Mouse (Mus musculus): ENCODE measurements around the gene Mtus2.
"Not testable (repeated sequence)": the region's sequence is repeated elsewhere in the genome, so short reads cannot be mapped to it uniquely, and the experiment has no call there.

The Mtus2 gene

GRCm38 (mm10) chr5:148152600-148153402, 195.7 kb downstream of the Mtus2 start:
- in situ Hi-C loops (cut with MboI; ENCODE audit: low pct_unique_long_range_greater_than_20kb in 1 of 2, low sequenced_read_pairs in 2 of 2, unreplicated experiment in 1 of 2) = no loop called here

GRCm38 (mm10) chr5:148153403-148153713, 196.2 kb downstream of the Mtus2 start:
- in situ Hi-C loops (cut with MboI; ENCODE audit: low pct_unique_long_range_greater_than_20kb in 1 of 2, low sequenced_read_pairs in 2 of 2, unreplicated experiment in 1 of 2) = no loop called here

- in situ Hi-C loops (cut with MboI; ENCODE audit: low pct_unique_long_range_greater_than_20kb in 1 of 2, low sequenced_read_pairs in 2 of 2, unreplicated experiment in 1 of 2) = no loop called here
Observed at GRCm38 (mm10) chr5:148154727-148155126, 197.6 kb downstream of the Mtus2 start.

- in situ Hi-C loops (cut with MboI; ENCODE audit: low pct_unique_long_range_greater_than_20kb in 1 of 2, low sequenced_read_pairs in 2 of 2, unreplicated experiment in 1 of 2) = no loop called here
Observed at GRCm38 (mm10) chr5:148159328-148159727, 202.2 kb downstream of the Mtus2 start.

GRCm38 (mm10) chr5:148160529-148161154, 203.5 kb downstream of the Mtus2 start:
- in situ Hi-C loops (cut with MboI; ENCODE audit: low pct_unique_long_range_greater_than_20kb in 1 of 2, low sequenced_read_pairs in 2 of 2, unreplicated experiment in 1 of 2) = no loop called here

- in situ Hi-C loops (cut with MboI; ENCODE audit: low pct_unique_long_range_greater_than_20kb in 1 of 2, low sequenced_read_pairs in 2 of 2, unreplicated experiment in 1 of 2) = no loop called here
Observed at GRCm38 (mm10) chr5:148165111-148165510, 208.0 kb downstream of the Mtus2 start.

- in situ Hi-C loops (cut with MboI; ENCODE audit: low pct_unique_long_range_greater_than_20kb in 1 of 2, low sequenced_read_pairs in 2 of 2, unreplicated experiment in 1 of 2) = no loop called here
Observed at GRCm38 (mm10) chr5:148175091-148175490, 218.0 kb downstream of the Mtus2 start.

- in situ Hi-C loops (cut with MboI; ENCODE audit: low pct_unique_long_range_greater_than_20kb in 1 of 2, low sequenced_read_pairs in 2 of 2, unreplicated experiment in 1 of 2) = no loop called here
Observed at GRCm38 (mm10) chr5:148175742-148176426, 218.8 kb downstream of the Mtus2 start.

GRCm38 (mm10) chr5:148176539-148176938, 219.4 kb downstream of the Mtus2 start:
- in situ Hi-C loops (cut with MboI; ENCODE audit: low pct_unique_long_range_greater_than_20kb in 1 of 2, low sequenced_read_pairs in 2 of 2, unreplicated experiment in 1 of 2) = not testable (repeated sequence)

- in situ Hi-C loops (cut with MboI; ENCODE audit: low pct_unique_long_range_greater_than_20kb in 1 of 2, low sequenced_read_pairs in 2 of 2, unreplicated experiment in 1 of 2) = no loop called here
Observed at GRCm38 (mm10) chr5:148179231-148179630, 222.1 kb downstream of the Mtus2 start.

GRCm38 (mm10) chr5:148180590-148181307, 223.6 kb downstream of the Mtus2 start:
- in situ Hi-C loops (cut with MboI; ENCODE audit: low pct_unique_long_range_greater_than_20kb in 1 of 2, low sequenced_read_pairs in 2 of 2, unreplicated experiment in 1 of 2) = no loop called here

GRCm38 (mm10) chr5:148181308-148181630, 224.1 kb downstream of the Mtus2 start:
- in situ Hi-C loops (cut with MboI; ENCODE audit: low pct_unique_long_range_greater_than_20kb in 1 of 2, low sequenced_read_pairs in 2 of 2, unreplicated experiment in 1 of 2) = no loop called here

- in situ Hi-C loops (cut with MboI; ENCODE audit: low pct_unique_long_range_greater_than_20kb in 1 of 2, low sequenced_read_pairs in 2 of 2, unreplicated experiment in 1 of 2) = no loop called here
Observed at GRCm38 (mm10) chr5:148181901-148182300, 224.8 kb downstream of the Mtus2 start.

- in situ Hi-C loops (cut with MboI; ENCODE audit: low pct_unique_long_range_greater_than_20kb in 1 of 2, low sequenced_read_pairs in 2 of 2, unreplicated experiment in 1 of 2) = no loop called here
Observed at GRCm38 (mm10) chr5:148185898-148186297, 228.8 kb downstream of the Mtus2 start.

- in situ Hi-C loops (cut with MboI; ENCODE audit: low pct_unique_long_range_greater_than_20kb in 1 of 2, low sequenced_read_pairs in 2 of 2, unreplicated experiment in 1 of 2) = no loop called here
Observed at GRCm38 (mm10) chr5:148191416-148191815, 234.3 kb downstream of the Mtus2 start.

- in situ Hi-C loops (cut with MboI; ENCODE audit: low pct_unique_long_range_greater_than_20kb in 1 of 2, low sequenced_read_pairs in 2 of 2, unreplicated experiment in 1 of 2) = no loop called here
Observed at GRCm38 (mm10) chr5:148211831-148212230, 254.7 kb downstream of the Mtus2 start.

GRCm38 (mm10) chr5:148216786-148217185, 259.7 kb downstream of the Mtus2 start:
- in situ Hi-C loops (cut with MboI; ENCODE audit: low pct_unique_long_range_greater_than_20kb in 1 of 2, low sequenced_read_pairs in 2 of 2, unreplicated experiment in 1 of 2) = no loop called here

GRCm38 (mm10) chr5:148222898-148223297, 265.8 kb downstream of the Mtus2 start:
- in situ Hi-C loops (cut with MboI; ENCODE audit: low pct_unique_long_range_greater_than_20kb in 1 of 2, low sequenced_read_pairs in 2 of 2, unreplicated experiment in 1 of 2) = no loop called here

GRCm38 (mm10) chr5:148224004-148224403, 266.9 kb downstream of the Mtus2 start:
- in situ Hi-C loops (cut with MboI; ENCODE audit: low pct_unique_long_range_greater_than_20kb in 1 of 2, low sequenced_read_pairs in 2 of 2, unreplicated experiment in 1 of 2) = no loop called here

All from mouse embryonic stem cell (cell line).